8 mouse cellular contexts compared by ENCODE assay signal in the genomic region with DNA sequence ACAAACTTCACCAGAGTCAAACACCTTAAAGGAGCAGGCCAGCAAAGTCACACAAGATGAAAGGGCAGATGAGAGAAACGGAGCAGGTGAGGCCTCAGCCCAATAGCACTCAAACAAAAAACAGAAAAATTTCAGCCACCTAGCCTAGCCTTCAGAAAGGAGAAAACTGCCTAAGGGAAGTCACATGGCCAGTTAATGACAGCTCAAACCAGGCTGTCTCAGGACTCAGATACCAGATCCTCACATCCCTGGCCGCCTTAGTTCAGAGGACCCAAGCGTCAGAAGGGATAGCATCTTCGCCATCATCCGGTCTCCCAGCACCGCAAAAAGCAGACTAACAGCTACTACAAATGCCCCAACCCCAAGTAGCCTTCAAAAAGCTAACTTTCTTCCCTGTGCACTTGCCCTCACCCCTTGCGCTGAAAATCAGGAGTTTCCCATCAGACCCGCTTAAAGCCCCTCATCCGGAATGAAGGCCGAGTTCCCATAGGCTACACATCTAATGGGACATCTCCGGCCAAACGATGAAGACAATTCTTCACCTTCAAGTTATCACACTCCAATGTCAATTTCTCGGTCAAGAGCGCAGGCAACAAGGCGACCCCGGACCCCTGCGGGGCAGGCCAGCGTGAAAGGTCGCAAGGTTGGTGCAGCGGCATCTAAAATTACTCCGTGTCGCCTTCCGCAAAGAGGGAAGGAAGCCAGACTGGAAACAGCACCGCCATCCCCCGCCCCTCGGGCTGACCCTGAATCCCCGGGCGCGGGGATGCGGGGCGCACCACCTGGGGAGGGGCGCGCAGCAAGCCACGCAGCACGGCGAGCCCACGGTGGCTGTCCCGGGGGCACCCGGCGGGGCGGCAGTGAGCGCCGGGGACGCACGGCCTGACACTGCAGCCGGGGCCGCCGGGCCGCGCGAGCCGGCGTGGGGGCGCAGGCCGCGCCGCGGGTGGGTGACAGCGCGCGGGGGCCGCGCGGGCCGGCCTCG. TPM values are rescaled to one million over a fixed set of nuclear protein-coding genes. Genes with fewer than 3 reads are reported as not detected.
DNase-seq lines count a peak whose midpoint lies in the region; ATAC-seq and TF ChIP-seq lines count a peak whose summit lies in the region.

No protein-coding gene starts in this region.

- H3K4me2 ChIP-seq in forebrain, embryonic 15.5 days (replicated peaks), result peak overlapping the region; percentile 72
- peak overlapping the region; percentile 99 for H3K4me2 ChIP-seq in intestine, postnatal 0 days (replicated peaks; ENCODE audit: low read depth)
- peak overlapping the region; percentile 55 for H3K4me2 ChIP-seq in midbrain, embryonic 11.5 days

- peak overlapping the region; percentile 76 for H3K4me3 ChIP-seq in forebrain, embryonic 15.5 days
- peak overlapping the region; percentile 76 for H3K4me3 ChIP-seq in intestine, postnatal 0 days (ENCODE audit: low read depth, low read length)
- peak overlapping the region; percentile 89 for H3K4me3 ChIP-seq in midbrain, embryonic 11.5 days (ENCODE audit: low read depth, low read length)

- H3K4me1 ChIP-seq in forebrain, embryonic 15.5 days, result peaks cover 14% of the 10 kb centered on the region
- no peaks in the 10 kb centered on the region for H3K4me1 ChIP-seq in intestine, postnatal 0 days (replicated peaks; ENCODE audit: control insufficient read depth, insufficient read depth, low read length)
- peaks cover 8% of the 10 kb centered on the region for H3K4me1 ChIP-seq in midbrain, embryonic 11.5 days (ENCODE audit: control insufficient read depth, insufficient read depth, low read length)

- H3K9me3 ChIP-seq in forebrain, embryonic 15.5 days, result no peaks in the 10 kb centered on the region
- H3K9me3 ChIP-seq in intestine, postnatal 0 days (ENCODE audit: control insufficient read depth), result no peaks in the 10 kb centered on the region
- no peaks in the 10 kb centered on the region for H3K9me3 ChIP-seq in midbrain, embryonic 11.5 days (ENCODE audit: control insufficient read depth, low read length)

- ATAC-seq in cerebellum, adult (ENCODE audit: insufficient number of reproducible peaks, low FRiP score, low TSS enrichment), result 0 out of 2 replicates have a peak, but pooled peaks have one; percentile 26
- ATAC-seq in forebrain, embryonic 15.5 days (replicated peaks), result peak; percentile 17
- no peak for ATAC-seq in intestine, postnatal 0 days
- ATAC-seq in midbrain, embryonic 11.5 days (ENCODE audit: low FRiP score), result peak; percentile 57

- H3K27me3 ChIP-seq in forebrain, embryonic 15.5 days, result no peaks in the 10 kb centered on the region
- H3K27me3 ChIP-seq in intestine, postnatal 0 days (replicated peaks; ENCODE audit: control insufficient read depth, insufficient read depth, low read length), result no peaks in the 10 kb centered on the region
- H3K27me3 ChIP-seq in midbrain, embryonic 11.5 days (ENCODE audit: control insufficient read depth, insufficient read depth, low read length), result peaks cover 4% of the 10 kb centered on the region; the same call in 1 of the 2 replicates

- no peak for TF ChIP-seq CTCF in intestine, postnatal 0 days (IDR thresholded peaks at IDR 0.05; ENCODE audit: low read depth)

- intact Hi-C loops in left cerebral cortex, postnatal 14 days (cut with DNase I), result loop anchor here (5.0 kb wide), 1 partner anchor 78 kb away; no protein-coding TSS in a partner anchor

- DNase-seq in right cerebral cortex, postnatal 25 days, result peak; percentile 46
- DNase-seq in right cerebral cortex, adult 18-20 months, result no peak
- DNase-seq in midbrain, embryonic 11.5 days (ENCODE audit: low spot score, missing footprints), result peak; percentile 94
- DNase-seq in thymus, postnatal 0 days (ENCODE audit: low spot score), result peak; percentile 35
- no peak for DNase-seq in left cerebral cortex, postnatal 14 days (ENCODE audit: low spot score in 2 of 2)

- H3K27ac ChIP-seq in forebrain, embryonic 15.5 days (replicated peaks), result peak overlapping the region; percentile 70
- H3K27ac ChIP-seq in intestine, postnatal 0 days (ENCODE audit: low read depth, low read length), result peak overlapping the region; percentile 9; the same call in 1 of the 2 replicates
- no peak overlapping the region for H3K27ac ChIP-seq in midbrain, embryonic 11.5 days (ENCODE audit: low read depth, low read length)

- no peaks in the 10 kb centered on the region for H3K36me3 ChIP-seq in forebrain, embryonic 15.5 days
- peaks cover 4% of the 10 kb centered on the region; the same call in 1 of the 2 replicates for H3K36me3 ChIP-seq in intestine, postnatal 0 days (ENCODE audit: control insufficient read depth, insufficient read depth)
- no peaks in the 10 kb centered on the region for H3K36me3 ChIP-seq in midbrain, embryonic 11.5 days (ENCODE audit: control insufficient read depth, insufficient read depth, low read length)

- peak overlapping the region; percentile 86 for H3K9ac ChIP-seq in forebrain, embryonic 15.5 days (replicated peaks)
- peak overlapping the region; percentile 80 for H3K9ac ChIP-seq in intestine, postnatal 0 days (ENCODE audit: low read depth, low read length)
- peak overlapping the region; percentile 80 for H3K9ac ChIP-seq in midbrain, embryonic 11.5 days (ENCODE audit: low read length)

- WGBS in forebrain, embryonic 15.5 days, result 3% methylated on average over 38 of the region's 66 CpGs
- 5% methylated on average over 62 of the region's 66 CpGs for WGBS in intestine, postnatal 0 days
- WGBS in midbrain, embryonic 11.5 days, result 3% methylated on average over 56 of the region's 66 CpGs

RNA-seq across cellular contexts. Expression of a gene that starts 0.7 kb away (rescaled TPM):
- polyA plus RNA-seq in forebrain, embryonic 15.5 days (2015; fragmentation: Nextera tagmentation; extraction: Ambion mirVana), result 27.6 and 30.2 TPM in 2 replicates
- 6.7 and 8.9 TPM in 2 replicates for polyA plus RNA-seq in intestine, postnatal 0 days (2015; fragmentation: Nextera tagmentation; extraction: Ambion mirVana)
- 9.8 and 9.9 TPM in 2 replicates for polyA plus RNA-seq in midbrain, embryonic 11.5 days (2014; fragmentation: Nextera tagmentation; extraction: Ambion mirVana)
- polyA plus RNA-seq in thymus, postnatal 0 days (2015; fragmentation: Nextera tagmentation; extraction: Ambion mirVana), result 15.8 and 16.7 TPM in 2 replicates
- 100 to 1,000 TPM; 125 to 132 TPM for total RNA-seq in left cerebral cortex, postnatal 14 days (2021)

Comparison
In these comparisons a context has a peak if more than half of its experiments do, and no peak if none do; other contexts are left out.
1. DNase-seq: peak in right cerebral cortex, postnatal 25 days (single experiment), midbrain, embryonic 11.5 days (single experiment) and thymus, postnatal 0 days (single experiment); none in right cerebral cortex, adult 18-20 months (single experiment) and left cerebral cortex, postnatal 14 days (0 of 2).
2. Peak in every context shown above with its lines, with median percentiles within 50 percentile points of each other: H3K4me2 ChIP-seq, H3K4me3 ChIP-seq and H3K9ac ChIP-seq.